Mouse (Mus musculus): ENCODE data around the gene Nlgn3.

GRCm38 (mm10) chrX:101351188-101351587 is 52.2 kb downstream of the Nlgn3 start:
- no peak for TF ChIP-seq CTCF (IDR thresholded peaks at IDR 0.05; ENCODE audit: low read depth)
- TF ChIP-seq EP300 (IDR thresholded peaks at IDR 0.05; ENCODE audit: low read depth) = no peak

Measured in liver, postnatal 0 days (tissue).